Mouse (Mus musculus) MEL (cell line): ENCODE measurements at regions not wholly inside any gene's neighbourhood (a gene's known extent, or its start where the extent isn't known, plus 50 kb on each side); places are given as distances from the start of the nearest gene placed in this dataset.

Source experiments
- DNase-seq: peaks from one replicate; pipeline ENCODE4 v3.0.0; 2011; ENCODE audit warnings: low read depth, low spot score
- H3K27ac ChIP-seq: 2 replicates; pipeline ENCODE4 v1.5.1; 2012; ENCODE audit warnings: low read depth, mild to moderate bottlenecking, control low read depth, low read length, moderate library complexity; ENCODE audit not compliant: control insufficient read depth
- H3K27me3 ChIP-seq, 2 experiments: fragments of 150-350 bp in 1 of 2; sonication (generic) in 1 of 2; 2 replicates each; pipeline ENCODE4 v1.6.1; 2012; ENCODE audit warnings: low read length in 2 of 2, mild to moderate bottlenecking in 2 of 2, improper control_type of control experiment in 1 of 2, moderate library complexity in 1 of 2; ENCODE audit not compliant: insufficient read depth in 2 of 2, control insufficient read depth in 1 of 2
- H3K36me3 ChIP-seq, 2 experiments: 2 replicates each; pipeline ENCODE4 v1.6.1; 2012 to 2014; ENCODE audit warnings: low read length in 2 of 2, improper control_type of control experiment in 1 of 2, inconsistent platforms in 1 of 2, mild to moderate bottlenecking in 1 of 2; ENCODE audit not compliant: insufficient read depth in 2 of 2, control insufficient read depth in 1 of 2
- H3K4me1 ChIP-seq, 2 experiments: fragments of 150-350 bp in 1 of 2; sonication (generic) in 1 of 2; 2 replicates each; pipeline ENCODE4 v1.6.1; 2012; ENCODE audit warnings: low read length in 2 of 2, improper control_type of control experiment in 1 of 2, mild to moderate bottlenecking in 1 of 2; ENCODE audit not compliant: insufficient read depth in 2 of 2, control insufficient read depth in 1 of 2
- H3K4me3 ChIP-seq, 2 experiments: fragments of 150-350 bp in 1 of 2; sonication (generic) in 1 of 2; 2 replicates each; pipeline ENCODE4 v1.5.1; 2012; ENCODE audit warnings: low read depth in 2 of 2, low read length in 2 of 2, mild to moderate bottlenecking in 2 of 2, moderate library complexity in 2 of 2, control low read depth in 1 of 2, improper control_type of control experiment in 1 of 2; ENCODE audit not compliant: control insufficient read depth in 1 of 2, insufficient read depth in 1 of 2
- H3K79me2 ChIP-seq: 2 replicates; pipeline ENCODE4 v1.6.1; 2012; ENCODE audit warnings: mild to moderate bottlenecking, low read length, moderate library complexity; ENCODE audit not compliant: control insufficient read depth, poor library complexity, insufficient read depth
- H3K9ac ChIP-seq: 2 replicates; pipeline ENCODE4 v1.6.1; 2012; ENCODE audit warnings: low read depth, mild to moderate bottlenecking, control low read depth, low read length, moderate library complexity; ENCODE audit not compliant: control insufficient read depth, poor library complexity, severe bottlenecking
- H3K9me3 ChIP-seq: fragments of 150-350 bp; sonication (generic); replicated peaks from 2 replicates; pipeline ENCODE4 v1.6.1; 2012; ENCODE audit warnings: mild to moderate bottlenecking, low read length, improper control_type of control experiment, moderate library complexity; ENCODE audit not compliant: insufficient read depth
- BHLHE40 ChIP-seq: IDR thresholded peaks from 2 replicates; pipeline ENCODE4 v1.6.1; 2012; ENCODE audit warnings: low read depth, mild to moderate bottlenecking, inconsistent platforms, low read length, improper control_type of control experiment, borderline replicate concordance
- CHD1 ChIP-seq: IDR thresholded peaks from 2 replicates; pipeline ENCODE4 v1.6.1; 2012; ENCODE audit warnings: low read depth, mild to moderate bottlenecking, inconsistent platforms, low read length, improper control_type of control experiment
- CHD2 ChIP-seq: IDR thresholded peaks from 2 replicates; pipeline ENCODE4 v1.6.1; 2011; ENCODE audit warnings: low read length, improper control_type of control experiment
- E2F4 ChIP-seq: IDR thresholded peaks from 2 replicates; pipeline ENCODE4 v1.6.1; 2011; ENCODE audit warnings: low read depth, low read length, improper control_type of control experiment, borderline replicate concordance
- ELF1 ChIP-seq: IDR thresholded peaks from 2 replicates; pipeline ENCODE4 v1.6.1; 2014; ENCODE audit warnings: low read depth, mild to moderate bottlenecking, inconsistent platforms, low read length, improper control_type of control experiment, moderate library complexity
- EP300 ChIP-seq, 2 experiments: IDR thresholded peaks; 2 replicates each; pipeline ENCODE4 v1.6.1; 2011; ENCODE audit warnings: improper control_type of control experiment in 2 of 2, low read length in 2 of 2, low read depth in 1 of 2, mild to moderate bottlenecking in 1 of 2
- ETS1 ChIP-seq: IDR thresholded peaks from 2 replicates; pipeline ENCODE4 v1.6.1; 2012; ENCODE audit warnings: low read depth, mild to moderate bottlenecking, inconsistent platforms, low read length, improper control_type of control experiment, moderate library complexity
- GABPA ChIP-seq: IDR thresholded peaks from 2 replicates; pipeline ENCODE4 v1.6.1; 2012; ENCODE audit warnings: low read depth, mild to moderate bottlenecking, inconsistent platforms, low read length, improper control_type of control experiment, moderate library complexity
- GATA1 ChIP-seq: IDR thresholded peaks from 2 replicates; pipeline ENCODE4 v1.6.1; 2011; ENCODE audit warnings: low read depth, low read length, improper control_type of control experiment
- JUND ChIP-seq: IDR thresholded peaks from 2 replicates; pipeline ENCODE4 v1.6.1; 2011; ENCODE audit warnings: low read depth, mild to moderate bottlenecking, improper control_type of control experiment, low read length
- MAFK ChIP-seq: IDR thresholded peaks from 2 replicates; pipeline ENCODE4 v1.6.1; 2011; ENCODE audit warnings: low read depth, mild to moderate bottlenecking, low read length, improper control_type of control experiment, borderline replicate concordance
- MAZ ChIP-seq: IDR thresholded peaks from 2 replicates; pipeline ENCODE4 v1.6.1; 2012; ENCODE audit warnings: low read depth, mild to moderate bottlenecking, inconsistent platforms, low read length, improper control_type of control experiment
- MXI1 ChIP-seq: IDR thresholded peaks from 2 replicates; pipeline ENCODE4 v1.6.1; 2011; ENCODE audit warnings: mild to moderate bottlenecking, low read depth, low read length, improper control_type of control experiment
- MYC ChIP-seq: IDR thresholded peaks from 2 replicates; pipeline ENCODE4 v1.6.1; 2011; ENCODE audit warnings: low read depth, mild to moderate bottlenecking, low read length, improper control_type of control experiment, moderate library complexity
- NELFE ChIP-seq: IDR thresholded peaks from 2 replicates; pipeline ENCODE4 v1.6.1; 2011; ENCODE audit warnings: low read depth, low read length, improper control_type of control experiment
- NRF1 ChIP-seq: IDR thresholded peaks from 2 replicates; pipeline ENCODE4 v1.6.1; 2014; ENCODE audit warnings: low read depth, mild to moderate bottlenecking, inconsistent platforms, low read length, improper control_type of control experiment, moderate library complexity; ENCODE audit not compliant: poor library complexity, insufficient read depth, severe bottlenecking
- POLR2A ChIP-seq, 2 experiments: IDR thresholded peaks; 2 replicates each; pipeline ENCODE4 v1.6.1; 2011 to 2012; ENCODE audit warnings: low read length in 2 of 2, mild to moderate bottlenecking in 2 of 2, control low read depth in 1 of 2, improper control_type of control experiment in 1 of 2, low read depth in 1 of 2, moderate library complexity in 1 of 2; ENCODE audit not compliant: control insufficient read depth in 1 of 2, insufficient read depth in 1 of 2, poor library complexity in 1 of 2
- POLR2AphosphoS2 ChIP-seq: IDR thresholded peaks from 2 replicates; pipeline ENCODE4 v1.6.1; 2011; ENCODE audit warnings: low read length, improper control_type of control experiment
- POLR2AphosphoS5 ChIP-seq: IDR thresholded peaks from 2 replicates; pipeline ENCODE4 v1.6.1; 2012; ENCODE audit warnings: low read depth, borderline replicate concordance, mild to moderate bottlenecking, inconsistent platforms, low read length, moderate library complexity, mixed read lengths
- RAD21 ChIP-seq: IDR thresholded peaks from 2 replicates; pipeline ENCODE4 v1.6.1; 2011; ENCODE audit warnings: mild to moderate bottlenecking, low read depth, low read length, improper control_type of control experiment
- RCOR1 ChIP-seq: IDR thresholded peaks from 2 replicates; pipeline ENCODE4 v1.6.1; 2012; ENCODE audit warnings: low read depth, mild to moderate bottlenecking, inconsistent platforms, low read length, improper control_type of control experiment
- SIN3A ChIP-seq: IDR thresholded peaks from 2 replicates; pipeline ENCODE4 v1.6.1; 2012; ENCODE audit warnings: low read length, improper control_type of control experiment, inconsistent platforms
- SMC3 ChIP-seq: IDR thresholded peaks from 2 replicates; pipeline ENCODE4 v1.6.1; 2011; ENCODE audit warnings: low read depth, low read length, improper control_type of control experiment
- TAL1 ChIP-seq: IDR thresholded peaks from 2 replicates; pipeline ENCODE4 v1.6.1; 2012; ENCODE audit warnings: mild to moderate bottlenecking, inconsistent platforms, low read length, moderate library complexity, mixed read lengths
- TBP ChIP-seq: IDR thresholded peaks from 2 replicates; pipeline ENCODE4 v1.8.0; 2011; ENCODE audit warnings: low read depth, low read length, improper control_type of control experiment
- UBTF ChIP-seq: IDR thresholded peaks from 2 replicates; pipeline ENCODE4 v1.6.1; 2012; ENCODE audit warnings: low read depth, mild to moderate bottlenecking, inconsistent platforms, low read length, improper control_type of control experiment, moderate library complexity, borderline replicate concordance; ENCODE audit not compliant: insufficient read depth
- USF2 ChIP-seq, 2 experiments: IDR thresholded peaks; 2 replicates each; pipeline ENCODE4 v1.6.1; 2011 to 2012; ENCODE audit warnings: improper control_type of control experiment in 2 of 2, low read length in 2 of 2, borderline replicate concordance in 1 of 2, inconsistent platforms in 1 of 2, low read depth in 1 of 2, mild to moderate bottlenecking in 1 of 2; ENCODE audit not compliant: insufficient read depth in 1 of 2
- ZC3H11A ChIP-seq: IDR thresholded peaks from 2 replicates; pipeline ENCODE4 v1.6.1; 2012; ENCODE audit warnings: low read depth, mild to moderate bottlenecking, inconsistent platforms, low read length, improper control_type of control experiment
- ZKSCAN1 ChIP-seq: IDR thresholded peaks from 2 replicates; pipeline ENCODE4 v1.6.1; 2012; ENCODE audit warnings: low read depth, mild to moderate bottlenecking, inconsistent platforms, low read length, improper control_type of control experiment, moderate library complexity
- ZMIZ1 ChIP-seq: IDR thresholded peaks from 2 replicates; pipeline ENCODE4 v1.6.1; 2012; ENCODE audit warnings: low read depth, mild to moderate bottlenecking, inconsistent platforms, low read length, improper control_type of control experiment, moderate library complexity
- ZNF384 ChIP-seq: IDR thresholded peaks from 2 replicates; pipeline ENCODE4 v1.6.1; 2012; ENCODE audit warnings: low read depth, mild to moderate bottlenecking, inconsistent platforms, low read length, improper control_type of control experiment

- 0 out of 2 replicates have a peak, but pooled peaks have one; percentile 34 for TF ChIP-seq BHLHE40
- 0 out of 2 replicates have a peak, but pooled peaks have one; percentile 25 for TF ChIP-seq MAFK
- TF ChIP-seq MAZ = peak; percentile 56; the same call in 1 of the 2 replicates
- TF ChIP-seq NRF1 = no peak
- TF ChIP-seq MXI1 = peak; percentile 48
- 0 out of 2 replicates have a peak, but pooled peaks have one; percentile 31 for TF ChIP-seq POLR2AphosphoS2
- peak; percentile 67 for TF ChIP-seq RAD21
- no peak for TF ChIP-seq USF2 (IDR thresholded peaks at IDR 0.05; ENCODE audit: borderline replicate concordance in 1 of 2, insufficient read depth in 1 of 2, low read depth in 1 of 2, low read length in 2 of 2)
- TF ChIP-seq MYC = 0 out of 2 replicates have a peak, but pooled peaks have one; percentile 25
- TF ChIP-seq GABPA = no peak
- TF ChIP-seq ELF1 = peak; percentile 40; the same call in 1 of the 2 replicates
- no peak for TF ChIP-seq CHD2
- TF ChIP-seq ZNF384 = peak; percentile 100
- no peak for TF ChIP-seq GATA1
- 0 out of 2 replicates have a peak, but pooled peaks have one; percentile 41 for TF ChIP-seq TBP
- TF ChIP-seq ZMIZ1 = no peak
- TF ChIP-seq E2F4 = no peak
- peak; percentile 50 for TF ChIP-seq SMC3
- TF ChIP-seq RCOR1 = peak; percentile 80
- peak; percentile 50 for TF ChIP-seq ZC3H11A
- peak in 1 of 2 experiments; percentile 37; a peak in 1 of 4 replicates for TF ChIP-seq POLR2A (IDR thresholded peaks at IDR 0.05; ENCODE audit: control insufficient read depth in 1 of 2, insufficient read depth in 1 of 2, low read depth in 1 of 2, low read length in 2 of 2, poor library complexity in 1 of 2)
- TF ChIP-seq CHD1 = 0 out of 2 replicates have a peak, but pooled peaks have one; percentile 54
Observed at GRCm38 (mm10) chrX:50619919-50620318, 191.6 kb upstream of the Olfr1324 start (continued).

- Histone ChIP-seq H3K36me3 (peaks cover 0 to 7% of the 10 kb centered on the region in 2 experiments; a peak in 2 of 4 replicates), H3K4me3 (no peak overlapping the region), H3K27me3 (no peaks in the 10 kb centered on the region), H3K4me1 (peaks cover 1 to 6% of the 10 kb centered on the region in 2 experiments; a peak in 3 of 4 replicates), H3K27ac (peak overlapping the region; percentile 49), H3K79me2 (no peaks in the 10 kb centered on the region), H3K9me3 (no peaks in the 10 kb centered on the region), H3K9ac (peak overlapping the region; percentile 27; the same call in 1 of the 2 replicates)
- TF ChIP-seq CHD2 (no peak), E2F4 (no peak), NELFE (no peak), ZMIZ1 (no peak), SIN3A (no peak), GABPA (no peak), NRF1 (no peak), UBTF (no peak), ZKSCAN1 (no peak), CHD1 (no peak), POLR2AphosphoS5 (no peak), EP300 (IDR thresholded peaks at IDR 0.05; ENCODE audit: low read depth in 1 of 2, low read length in 2 of 2) (0 out of 4 replicates have a peak, but pooled peaks of 1 of the 2 experiments have one; percentile 38), USF2 (IDR thresholded peaks at IDR 0.05; ENCODE audit: borderline replicate concordance in 1 of 2, insufficient read depth in 1 of 2, low read depth in 1 of 2, low read length in 2 of 2) (no peak), RCOR1 (peak; percentile 59; the same call in 1 of the 2 replicates), ELF1 (no peak), ETS1 (peak; percentile 40; the same call in 1 of the 2 replicates), JUND (no peak), BHLHE40 (no peak), ZNF384 (peak; percentile 32; the same call in 1 of the 2 replicates), TBP (no peak), TAL1 (no peak), MXI1 (no peak), SMC3 (no peak)
- DNase-seq = peak; percentile 56
Observed at GRCm38 (mm10) chrX:50618936-50619335, 190.6 kb upstream of the Olfr1324 start.
